Mouse (Mus musculus): ENCODE measurements around the gene Rheb.
A peak's percentile ranks its signal among the peaks of the same experiment; 100 is the strongest.
"Not testable (repeated sequence)": the region's sequence is repeated elsewhere in the genome, so short reads cannot be mapped to it uniquely, and the experiment has no call there.

The Rheb gene

GRCm38 (mm10) chr5:24797858-24798257 lies 44.6 kb downstream of the Rheb start:
- DNase-seq (ENCODE audit: low spot score in 2 of 2): no peak

DNA sequence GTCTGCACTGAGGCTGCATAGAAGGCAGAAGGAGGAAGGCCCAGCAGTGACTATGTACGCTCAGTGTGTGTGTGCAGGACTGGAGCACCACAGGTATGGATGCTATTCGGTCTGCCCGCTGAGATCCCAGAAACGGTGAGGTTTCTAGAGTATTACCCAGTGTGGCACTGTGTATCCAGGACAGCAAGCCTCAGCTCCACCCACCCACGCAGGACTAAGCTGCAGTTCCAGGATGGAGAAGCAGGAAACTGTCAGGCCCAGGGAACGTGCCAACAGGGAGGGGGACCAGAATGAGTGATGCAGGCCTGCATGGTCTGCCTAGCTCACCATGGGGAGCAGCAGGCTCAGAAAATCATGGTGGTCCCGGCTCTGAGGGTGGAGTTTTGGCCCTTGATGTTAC lies 49.5 kb downstream of the Rheb start:
- DNase-seq (ENCODE audit: low spot score in 2 of 2): no peak

DNA sequence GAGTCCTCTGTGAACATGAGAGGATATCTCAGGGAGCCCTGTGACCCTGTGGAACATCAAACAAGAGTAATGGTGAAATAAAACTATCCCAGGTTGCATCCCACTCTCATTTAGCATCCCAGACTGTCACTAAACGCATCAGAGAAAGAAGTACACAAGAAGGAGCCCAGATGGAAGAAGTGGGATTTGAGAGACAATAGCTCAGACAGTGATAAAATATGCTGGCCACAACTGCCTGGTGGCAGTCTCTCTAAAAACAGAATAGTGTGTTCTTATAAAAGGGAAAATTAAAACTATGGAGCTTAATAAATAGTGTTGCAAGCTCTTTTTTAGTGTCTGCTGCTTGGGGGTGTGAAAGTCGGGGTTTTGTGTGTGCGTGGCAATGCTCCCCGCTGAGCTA lies 59.5 kb downstream of the Rheb start:
- DNase-seq (ENCODE audit: low spot score in 2 of 2): no peak

- peak; percentile 44 to 70 for DNase-seq (ENCODE audit: low spot score in 2 of 2)
These were observed 61.4 kb downstream of the Rheb start for GRCm38 (mm10) chr5:24781048-24781447.

- DNase-seq (ENCODE audit: low spot score in 2 of 2): no peak
These were observed 62.4 kb downstream of the Rheb start for GRCm38 (mm10) chr5:24779881-24780512.

GRCm38 (mm10) chr5:24779321-24779720 lies 63.1 kb downstream of the Rheb start:
- DNase-seq (ENCODE audit: low spot score in 2 of 2): no peak

GRCm38 (mm10) chr5:24778843-24779140 lies 63.6 kb downstream of the Rheb start:
- no peak for DNase-seq (ENCODE audit: low spot score in 2 of 2)

GRCm38 (mm10) chr5:24778082-24778842 lies 64.2 kb downstream of the Rheb start:
- DNase-seq (ENCODE audit: low spot score in 2 of 2): no peak

GRCm38 (mm10) chr5:24776681-24777080 lies 65.7 kb downstream of the Rheb start:
- no peak for DNase-seq (ENCODE audit: low spot score in 2 of 2)

- DNase-seq (ENCODE audit: low spot score in 2 of 2): not testable (repeated sequence)
These were observed 67.9 kb downstream of the Rheb start for GRCm38 (mm10) chr5:24774549-24774948.

DNA sequence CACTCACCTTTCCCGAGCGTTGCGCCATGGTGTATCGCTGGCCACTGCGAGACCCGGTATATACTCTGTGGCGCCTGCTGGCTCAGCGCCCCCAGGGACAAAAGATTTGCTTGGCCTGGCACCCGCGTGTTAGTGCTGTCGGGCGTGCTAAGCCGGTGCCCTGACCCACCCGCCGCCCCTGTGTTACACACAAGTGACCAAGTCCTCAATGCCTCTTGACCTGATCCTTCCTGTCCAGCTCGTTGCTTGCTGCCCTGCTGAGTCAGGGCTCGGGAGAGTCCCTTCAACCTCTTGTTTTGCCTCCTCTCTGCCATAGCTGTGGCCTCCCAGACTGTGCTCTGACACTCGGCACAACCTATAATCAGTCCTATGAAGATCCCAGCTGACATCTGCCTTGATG lies 84.6 kb downstream of the Rheb start, which contains the start of gene Crygn:
TSS of gene Crygn (minus strand) at position 193 of the 400 bp plus-strand sequence.
- DNase-seq (ENCODE audit: low spot score in 2 of 2): no peak

DNA sequence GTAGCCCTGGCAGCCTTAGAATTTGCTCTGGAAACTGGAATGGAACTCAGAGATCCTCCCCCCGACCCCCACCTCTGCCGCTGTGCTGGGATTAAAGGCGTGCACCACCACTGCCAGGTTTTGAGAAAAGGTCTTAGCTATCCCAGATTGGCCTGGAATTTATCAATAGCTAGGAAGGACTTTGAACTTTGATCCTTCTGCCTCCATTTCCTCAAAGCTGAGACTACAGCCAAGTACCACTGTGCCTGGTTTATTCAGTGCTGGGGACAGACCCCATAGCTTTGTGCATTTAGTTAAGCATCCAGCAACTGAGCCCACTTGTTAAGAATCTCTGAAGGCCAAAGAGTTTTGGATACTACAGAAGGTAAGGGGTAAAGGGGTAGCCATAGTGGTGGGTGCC lies 85.5 kb downstream of the Rheb start:
- no peak for DNase-seq (ENCODE audit: low spot score in 2 of 2)

All from frontal cortex, postnatal 14 days (tissue).